Mouse (Mus musculus): Measurements from ENCODE around the gene Irak1bp1.

Irak1bp1 gene

DNA sequence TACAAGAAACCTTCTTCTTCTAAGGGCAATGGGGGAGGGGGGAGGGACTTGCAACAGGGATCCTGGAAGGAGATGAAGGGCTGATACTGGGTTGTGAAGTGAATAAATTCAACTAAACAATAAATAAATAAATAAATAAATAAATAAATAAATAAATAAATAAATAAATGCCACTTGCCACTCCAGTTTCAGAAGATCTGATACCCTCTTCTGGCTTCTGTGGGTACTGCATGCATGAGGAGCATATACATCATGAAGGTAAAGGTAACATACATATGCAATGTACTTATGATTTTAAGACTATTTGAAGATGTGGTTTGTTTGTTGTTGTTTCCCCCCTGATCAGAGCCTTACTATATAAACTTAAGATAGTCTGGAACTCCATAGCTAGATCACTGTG is 54.8 kb downstream of the Irak1bp1 start:
- no peak for DNase-seq

DNA sequence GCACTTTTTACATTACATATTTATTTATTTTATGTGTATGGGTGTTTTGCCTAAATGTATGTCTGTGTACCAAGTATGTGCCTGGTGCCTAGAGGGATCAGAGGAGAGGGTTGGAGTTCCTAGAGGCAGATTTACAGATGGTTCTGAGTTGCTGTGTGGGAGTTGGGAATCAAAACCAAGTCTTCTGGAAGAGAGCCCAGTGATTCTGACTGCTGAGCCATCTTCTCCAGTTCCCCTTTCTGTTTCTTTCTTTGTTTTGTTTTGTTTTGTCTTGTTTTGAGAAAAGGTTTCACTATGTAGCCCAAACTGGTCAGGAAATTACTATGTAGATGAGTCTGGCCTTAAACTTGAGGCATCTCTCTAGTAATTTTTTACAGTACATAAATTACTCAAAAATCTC is 59.3 kb downstream of the Irak1bp1 start:
- no peak for DNase-seq
